Mouse (Mus musculus): ENCODE measurements around the gene Sgk1.
A peak's percentile ranks its signal among the peaks of the same experiment; 100 is the strongest.

Gene Sgk1

DNA sequence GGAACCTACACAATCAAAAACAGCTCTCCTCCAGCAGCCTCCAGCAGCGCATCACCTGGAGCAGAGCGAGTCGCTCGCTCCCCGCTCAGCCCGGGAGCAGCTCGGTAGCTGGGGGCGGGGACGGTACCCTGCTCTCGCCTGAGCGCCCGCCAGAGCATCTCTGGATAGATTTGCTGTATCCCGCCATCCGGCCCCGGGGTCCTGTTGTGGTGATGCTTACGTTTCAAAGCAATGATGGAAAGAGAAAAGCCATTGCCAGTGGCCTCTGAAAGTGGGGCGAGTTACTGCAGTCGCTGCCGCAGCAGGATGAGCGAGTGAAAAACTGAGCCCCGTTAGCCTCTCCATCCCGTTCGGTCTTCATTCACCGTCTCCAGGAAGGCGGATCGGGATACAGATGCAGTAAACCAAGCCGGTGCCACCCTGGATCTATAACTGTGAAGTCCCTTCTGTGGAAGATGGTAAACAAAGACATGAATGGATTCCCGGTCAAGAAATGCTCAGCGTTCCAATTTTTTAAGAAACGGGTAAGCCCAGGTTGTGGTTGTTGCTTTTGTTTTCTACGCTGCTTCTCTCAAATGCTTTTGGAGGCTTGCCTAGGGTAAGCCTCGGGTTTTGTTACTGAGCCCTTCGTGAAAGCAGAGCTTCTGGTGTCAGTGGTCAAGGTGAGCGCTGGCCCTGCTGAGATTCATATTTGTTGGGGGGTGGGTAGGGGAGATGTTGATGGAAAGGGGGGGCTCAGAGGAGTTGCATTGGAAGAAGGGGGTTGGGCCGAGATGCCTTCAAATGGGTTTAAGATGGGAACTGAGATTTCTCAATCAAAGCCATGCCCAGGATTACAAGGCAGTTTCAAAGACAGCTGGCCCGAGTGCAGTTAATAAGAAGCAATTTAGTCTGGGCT is at the start of gene Sgk1:
TSS of gene Sgk1 (plus strand) at position 1 of the 898 bp plus-strand sequence.
- peak; percentile 75 for DNase-seq

- DNase-seq, result peak; percentile 40
These were observed 49.7 kb upstream of the Sgk1 start for GRCm38 (mm10) chr10:21832282-21832681.

DNA sequence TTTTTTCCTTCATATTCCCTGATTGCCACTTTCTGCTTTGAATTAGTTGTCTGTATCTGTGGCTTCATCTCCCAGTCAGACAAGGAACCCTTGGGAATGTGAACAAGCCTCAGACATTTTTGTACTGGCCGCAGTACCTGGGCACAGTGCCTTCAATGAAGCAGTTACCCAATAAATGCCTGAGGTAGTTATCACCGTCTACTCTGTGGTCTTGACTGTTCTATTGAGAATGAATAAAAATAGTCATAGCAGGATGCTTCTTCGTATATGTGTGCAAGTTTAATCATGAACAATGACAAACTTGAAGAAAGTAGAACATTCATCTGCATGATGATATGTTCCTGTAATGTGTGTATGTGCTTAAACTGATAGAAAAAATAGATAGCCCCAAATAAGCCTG is 48.2 kb upstream of the Sgk1 start:
- no peak for DNase-seq

- no peak for DNase-seq
These were observed 46.9 kb upstream of the Sgk1 start for GRCm38 (mm10) chr10:21835077-21835476.

DNA sequence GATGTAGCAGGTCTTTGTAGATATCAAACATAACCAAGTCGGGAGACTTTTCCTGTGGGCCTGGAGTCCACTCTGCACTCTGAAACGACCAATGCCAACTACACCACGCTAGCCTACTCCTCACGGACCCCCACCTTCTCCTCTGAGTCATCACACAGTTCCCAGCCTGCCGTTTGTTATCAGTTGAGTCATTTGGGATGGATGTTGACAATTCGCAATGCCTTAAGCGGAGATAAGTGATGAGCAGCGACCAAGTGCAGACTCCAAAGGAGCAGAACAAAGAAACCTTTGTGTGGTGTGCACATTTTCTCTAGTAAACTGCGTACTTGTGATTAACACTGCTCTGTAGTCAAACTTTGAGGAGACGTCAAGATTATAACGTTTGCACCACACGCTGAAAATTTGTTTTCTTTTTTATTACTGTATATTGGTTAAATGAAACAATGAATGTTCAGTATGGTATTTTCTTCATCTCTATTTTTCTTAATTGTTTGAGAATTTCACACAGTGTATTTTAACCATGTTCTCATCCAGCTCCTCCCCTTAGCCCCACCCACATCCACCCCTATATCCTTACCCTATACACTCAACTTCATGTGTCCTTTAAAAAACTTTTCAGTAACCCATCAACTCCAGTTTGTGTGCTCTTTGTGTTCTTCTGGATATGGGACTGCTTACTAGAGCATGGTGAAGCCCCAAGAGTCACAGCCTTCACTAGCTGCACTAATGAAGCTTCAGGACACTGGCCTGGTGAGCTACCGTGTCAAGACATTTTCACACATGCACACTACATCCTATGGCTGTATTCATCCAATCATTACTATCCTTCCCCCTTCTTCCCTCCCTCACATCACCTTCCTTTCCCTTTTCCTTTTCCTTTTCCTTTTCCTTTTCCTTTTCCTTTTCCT is 42.5 kb upstream of the Sgk1 start:
- DNase-seq, result no peak

DNA sequence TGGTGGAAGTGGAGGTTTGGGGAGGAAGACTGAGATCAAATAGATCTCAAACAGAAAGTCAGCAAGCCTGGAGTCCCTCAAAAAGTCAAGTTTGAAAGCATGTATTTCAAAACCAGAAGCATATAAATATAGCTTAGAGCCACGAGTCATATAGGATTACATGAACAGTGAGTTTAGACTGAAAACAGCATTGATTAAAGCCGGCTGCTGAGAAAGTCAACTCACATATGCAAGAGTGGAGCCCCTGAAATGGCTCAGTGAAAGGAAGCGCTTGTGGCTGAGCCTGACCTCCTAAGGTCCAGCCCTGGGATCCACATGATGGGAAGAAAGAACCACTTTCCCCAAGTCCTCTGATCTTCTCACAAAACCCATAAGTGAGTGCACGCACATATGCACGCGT is 38.7 kb upstream of the Sgk1 start:
- DNase-seq, result no peak

GRCm38 (mm10) chr10:21843861-21844260 is 38.1 kb upstream of the Sgk1 start:
- DNase-seq, result no peak

- no peak for DNase-seq
These were observed 37.6 kb upstream of the Sgk1 start for GRCm38 (mm10) chr10:21844391-21844790.

GRCm38 (mm10) chr10:21845601-21846282 is 36.2 kb upstream of the Sgk1 start:
- DNase-seq, result no peak

- no peak for DNase-seq
These were observed 35.6 kb upstream of the Sgk1 start for GRCm38 (mm10) chr10:21846366-21846765.

DNA sequence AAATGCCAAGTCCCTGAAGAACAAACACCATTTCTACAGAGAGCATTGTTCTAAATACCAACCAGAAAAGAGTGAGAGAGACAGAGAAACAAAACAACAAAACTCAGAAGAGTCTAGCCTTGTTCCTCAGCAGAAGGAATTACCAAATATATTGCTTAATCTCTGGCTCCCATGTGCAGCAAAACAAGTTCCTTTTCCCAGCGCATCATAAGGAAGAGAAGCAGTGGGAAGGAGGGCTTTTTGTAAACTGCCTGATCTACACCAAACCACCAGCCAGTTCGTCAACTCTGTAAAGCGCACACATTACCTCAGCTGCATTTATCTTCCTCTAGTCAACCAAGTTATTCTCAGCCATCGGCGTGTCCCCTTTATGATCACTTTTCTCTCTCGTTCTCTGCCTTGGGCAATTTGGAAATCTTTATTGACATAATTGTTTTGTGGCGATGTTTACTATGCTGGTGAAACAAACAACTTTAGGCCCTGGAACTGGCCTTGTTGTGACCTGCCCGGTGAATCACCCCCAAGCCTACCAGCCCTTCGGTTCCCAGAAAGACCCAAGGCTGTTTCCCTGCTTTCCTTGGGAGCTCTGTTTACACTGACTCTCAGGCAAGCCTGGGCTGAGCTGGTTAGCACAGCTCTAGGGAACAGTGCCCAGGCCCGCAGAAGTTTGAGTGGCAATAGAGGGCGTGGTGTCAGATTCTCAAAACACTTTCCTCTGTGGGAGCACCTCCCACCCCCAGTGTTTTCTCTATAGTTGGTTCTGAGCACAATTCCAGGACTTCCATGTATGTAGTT is 34.8 kb upstream of the Sgk1 start:
- no peak for DNase-seq

- DNase-seq, result no peak
These were observed 33.9 kb upstream of the Sgk1 start for GRCm38 (mm10) chr10:21847931-21848670.

DNA sequence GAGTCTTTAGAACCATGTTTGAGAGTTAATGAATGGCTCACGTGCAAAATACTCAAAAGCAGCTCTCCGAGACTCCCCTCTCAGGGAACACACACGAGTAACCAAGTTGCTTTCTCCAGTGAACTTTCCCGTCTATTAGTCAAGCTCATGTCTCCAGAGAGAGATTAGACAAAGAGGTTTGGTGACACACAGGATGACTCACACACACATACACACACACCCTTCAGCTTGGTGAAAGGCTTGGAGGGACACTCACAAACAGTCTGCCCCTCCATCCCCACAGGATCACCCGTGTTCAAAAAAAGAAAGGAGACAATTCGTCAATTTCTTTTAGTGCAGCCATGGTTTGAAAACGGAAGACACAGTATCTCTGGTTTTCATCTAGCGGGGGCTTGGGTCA is 32.7 kb upstream of the Sgk1 start:
- DNase-seq, result no peak

DNA sequence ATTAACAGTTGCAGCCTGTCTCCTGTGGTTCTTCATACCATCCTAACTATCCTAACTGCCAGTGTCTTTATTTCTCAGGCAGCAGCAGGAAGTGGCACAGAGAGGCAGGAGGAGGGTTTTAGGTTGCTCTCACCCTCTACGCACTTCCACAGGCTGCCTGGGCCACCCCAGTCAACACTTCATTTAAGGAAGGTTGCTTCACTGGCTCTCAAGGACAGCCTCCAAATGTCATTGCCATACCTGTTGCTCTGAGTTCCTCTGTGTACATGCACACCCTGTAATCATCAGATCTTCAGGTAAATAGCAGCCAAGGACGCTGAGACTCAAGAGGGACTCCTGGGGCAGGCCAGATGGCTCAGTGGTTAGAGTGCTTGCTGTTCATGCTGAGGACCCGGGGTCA is 31.7 kb upstream of the Sgk1 start:
- no peak for DNase-seq

DNA sequence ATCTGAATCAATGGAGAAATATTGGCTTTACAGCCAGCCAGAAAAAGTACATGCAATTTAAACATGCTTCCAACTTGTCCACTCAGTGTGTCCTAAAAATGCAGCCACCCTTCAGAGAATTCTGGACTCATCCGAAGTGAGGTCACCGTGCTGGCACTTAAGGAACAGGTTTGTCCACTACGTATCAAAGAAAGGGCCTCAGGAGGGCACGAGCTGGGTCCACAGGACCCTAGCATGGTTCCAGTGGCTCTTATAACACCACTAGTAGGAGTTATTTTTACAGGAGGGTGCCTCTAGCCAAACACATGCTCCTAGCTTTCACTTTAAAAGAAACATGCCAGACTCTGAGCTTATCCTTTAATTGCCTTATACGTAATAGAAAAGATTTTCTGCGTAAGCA is 28.9 kb upstream of the Sgk1 start:
- no peak for DNase-seq

- DNase-seq, result peak; percentile 31
These were observed 28.2 kb upstream of the Sgk1 start for GRCm38 (mm10) chr10:21853566-21854328.

- DNase-seq, result no peak
These were observed 26.6 kb upstream of the Sgk1 start for GRCm38 (mm10) chr10:21855338-21855737.

DNA sequence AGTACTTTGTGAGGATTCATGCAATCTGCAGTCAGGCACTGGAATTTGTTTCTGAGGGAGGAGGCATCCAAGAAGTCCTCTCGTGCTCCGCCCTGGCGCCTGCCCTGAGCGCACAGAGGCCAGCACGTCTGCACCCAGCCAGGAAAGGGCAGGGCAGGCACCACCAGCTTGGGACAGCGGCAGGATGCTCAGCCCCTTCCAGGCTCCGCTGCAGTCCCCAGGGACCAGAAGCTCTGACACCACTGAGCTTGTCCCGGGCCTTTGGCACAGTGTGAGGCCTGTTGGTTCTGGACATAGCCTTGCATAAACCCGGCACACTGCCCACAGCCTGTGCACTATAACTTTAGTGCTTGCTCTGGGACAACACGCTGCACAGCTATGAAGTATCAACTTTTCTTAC is 24.3 kb upstream of the Sgk1 start:
- DNase-seq, result no peak

DNA sequence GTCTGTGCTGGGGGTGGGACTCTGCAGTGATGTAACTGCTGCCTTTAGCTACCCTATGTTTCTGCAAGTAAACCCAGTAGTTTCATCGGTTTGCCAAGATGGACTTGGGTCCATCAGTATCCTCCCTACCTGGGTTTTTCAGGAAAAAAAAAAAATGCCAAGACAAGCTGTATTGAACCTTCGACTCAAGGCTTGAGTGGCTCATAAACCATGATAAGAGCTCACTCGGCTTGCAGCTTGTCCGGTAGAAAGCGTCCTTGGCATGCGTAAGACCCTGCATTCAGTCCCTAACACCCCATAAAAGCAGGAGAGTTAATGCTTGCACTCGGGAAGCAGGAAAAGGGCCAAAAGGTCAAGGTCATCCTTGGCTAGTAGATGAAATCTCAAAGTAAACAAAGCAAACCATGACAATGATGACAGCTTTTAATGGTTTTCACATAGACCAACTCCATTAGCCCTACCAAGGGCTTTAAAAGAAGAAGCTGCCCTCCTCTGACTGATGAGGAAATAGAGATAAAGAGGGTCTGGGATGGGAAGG is 23.5 kb upstream of the Sgk1 start:
- DNase-seq, result no peak

- no peak for DNase-seq
These were observed 15.5 kb upstream of the Sgk1 start for GRCm38 (mm10) chr10:21866504-21866903.

- DNase-seq, result no peak
These were observed 13.8 kb upstream of the Sgk1 start for GRCm38 (mm10) chr10:21868221-21868620.

All from right cerebral cortex, adult 18-20 months (tissue).